Mouse (Mus musculus): ENCODE data around the gene Gbp7.

DNA sequence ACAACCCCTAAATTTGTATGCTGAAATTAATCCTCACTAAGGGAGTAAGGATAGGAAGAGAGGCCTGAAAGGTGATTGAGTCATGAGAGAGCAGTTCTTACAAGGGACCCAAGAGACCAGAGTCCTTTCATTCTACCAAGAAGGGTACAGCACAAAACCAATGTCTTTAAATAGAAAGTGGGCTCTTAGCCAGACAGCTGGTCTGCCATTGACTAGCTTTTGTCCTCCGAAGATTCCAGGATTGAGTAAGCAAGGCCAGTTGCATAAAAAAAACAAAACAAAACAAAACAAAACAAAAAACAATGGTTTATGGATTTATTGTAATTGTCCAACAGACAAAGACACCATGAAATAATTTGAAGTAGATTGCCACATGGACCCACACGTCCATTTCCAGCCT is 58.7 kb downstream of the Gbp7 start:
- no peak for TF ChIP-seq CTCF (IDR thresholded peaks at IDR 0.05)
- no peak for TF ChIP-seq EP300 (IDR thresholded peaks at IDR 0.05)

All from lung, postnatal 0 days (tissue).